Mouse (Mus musculus): ENCODE results near the gene Gins1. TPM values are rescaled to one million over a fixed set of nuclear protein-coding genes. Genes with fewer than 3 reads are reported as not detected.

The Gins1 gene
- polyA plus RNA-seq (2014; fragmentation: Nextera tagmentation; extraction: Ambion mirVana) = 36.8 and 50.3 TPM in 2 replicates

- H3K9me3 ChIP-seq (replicated peaks; ENCODE audit: control insufficient read depth, low read length) = no peaks in the 10 kb centered on the region
- DNase-seq (ENCODE audit: low spot score) (no peak), ATAC-seq (no peak; the same call in 1 of the 2 replicates)
- H3K9ac ChIP-seq (ENCODE audit: low read length) = peak within 1 kb of the TSS; percentile 94
- H3K36me3 ChIP-seq (ENCODE audit: control insufficient read depth, insufficient read depth, low read length) = 0 out of 2 replicates have a peak, but pooled peaks cover 7% of the 10 kb centered on the region
- peak within 1 kb of the TSS; percentile 79 for H3K4me2 ChIP-seq (ENCODE audit: low read length)
- WGBS = 41% methylated on average over 9 of the region's 9 CpGs
- peak within 1 kb of the TSS; percentile 79 for H3K27ac ChIP-seq (ENCODE audit: low read depth, low read length)
- no peaks in the 10 kb centered on the region for H3K27me3 ChIP-seq (replicated peaks; ENCODE audit: control insufficient read depth, insufficient read depth, low read length)
- peaks cover 12% of the 10 kb centered on the region for H3K4me1 ChIP-seq (ENCODE audit: control insufficient read depth, insufficient read depth, low read length)
- peak within 1 kb of the TSS; percentile 86 for H3K4me3 ChIP-seq (ENCODE audit: low read depth, low read length)
Observed at GRCm38 (mm10) chr2:150904936-150905450, at the start of gene Gins1. TSS of gene Gins1 (plus strand) at chr2:150905400.

- H3K9me3 ChIP-seq (replicated peaks; ENCODE audit: control insufficient read depth, low read length) = no peaks in the 10 kb centered on the region
- no peak overlapping the region for H3K9ac ChIP-seq (ENCODE audit: low read length)
- DNase-seq (ENCODE audit: low spot score) (no peak), ATAC-seq (no peak)
- no peaks in the 10 kb centered on the region for H3K4me1 ChIP-seq (ENCODE audit: control insufficient read depth, insufficient read depth, low read length)
- H3K27ac ChIP-seq (ENCODE audit: low read depth, low read length) = no peak overlapping the region
- no peaks in the 10 kb centered on the region for H3K27me3 ChIP-seq (replicated peaks; ENCODE audit: control insufficient read depth, insufficient read depth, low read length)
- no peaks in the 10 kb centered on the region for H3K36me3 ChIP-seq (ENCODE audit: control insufficient read depth, insufficient read depth, low read length)
- H3K4me2 ChIP-seq (ENCODE audit: low read length) = no peak overlapping the region
- no peak overlapping the region for H3K4me3 ChIP-seq (ENCODE audit: low read depth, low read length)
- WGBS = 94% methylated on average over 9 of the region's 9 CpGs
Observed at GRCm38 (mm10) chr2:150858724-150859487, 46.3 kb upstream of the Gins1 start.

- Histone ChIP-seq H3K4me1 (ENCODE audit: control insufficient read depth, insufficient read depth, low read length) (no peaks in the 10 kb centered on the region), H3K9me3 (replicated peaks; ENCODE audit: control insufficient read depth, low read length) (no peaks in the 10 kb centered on the region), H3K4me3 (ENCODE audit: low read depth, low read length) (no peak overlapping the region), H3K27me3 (replicated peaks; ENCODE audit: control insufficient read depth, insufficient read depth, low read length) (no peaks in the 10 kb centered on the region), H3K9ac (ENCODE audit: low read length) (no peak overlapping the region), H3K4me2 (ENCODE audit: low read length) (no peak overlapping the region), H3K36me3 (ENCODE audit: control insufficient read depth, insufficient read depth, low read length) (no peaks in the 10 kb centered on the region), H3K27ac (ENCODE audit: low read depth, low read length) (no peak overlapping the region)
- WGBS = 86% methylated on average over 11 of the region's 11 CpGs
- DNase-seq (ENCODE audit: low spot score) = no peak
- ATAC-seq = no peak
Observed at GRCm38 (mm10) chr2:150859709-150860470, 45.3 kb upstream of the Gins1 start.

- no peak overlapping the region for H3K4me2 ChIP-seq (ENCODE audit: low read length)
- no peak for ATAC-seq
- WGBS = 88% methylated on average over 2 of the region's 2 CpGs
- no peaks in the 10 kb centered on the region for H3K9me3 ChIP-seq (replicated peaks; ENCODE audit: control insufficient read depth, low read length)
- H3K36me3 ChIP-seq (ENCODE audit: control insufficient read depth, insufficient read depth, low read length) = no peaks in the 10 kb centered on the region
- H3K9ac ChIP-seq (ENCODE audit: low read length) = no peak overlapping the region
- H3K4me3 ChIP-seq (ENCODE audit: low read depth, low read length) = no peak overlapping the region
- DNase-seq (ENCODE audit: low spot score) = no peak
- no peak overlapping the region for H3K27ac ChIP-seq (ENCODE audit: low read depth, low read length)
- no peaks in the 10 kb centered on the region for H3K27me3 ChIP-seq (replicated peaks; ENCODE audit: control insufficient read depth, insufficient read depth, low read length)
- no peaks in the 10 kb centered on the region for H3K4me1 ChIP-seq (ENCODE audit: control insufficient read depth, insufficient read depth, low read length)
Observed at GRCm38 (mm10) chr2:150861128-150861527, 44.1 kb upstream of the Gins1 start.

GRCm38 (mm10) chr2:150867021-150867420 is 38.2 kb upstream of the Gins1 start:
- WGBS = 93% methylated on average over 2 of the region's 2 CpGs
- H3K4me1 ChIP-seq (ENCODE audit: control insufficient read depth, insufficient read depth, low read length) = no peaks in the 10 kb centered on the region
- H3K36me3 ChIP-seq (ENCODE audit: control insufficient read depth, insufficient read depth, low read length) = no peaks in the 10 kb centered on the region
- H3K27me3 ChIP-seq (replicated peaks; ENCODE audit: control insufficient read depth, insufficient read depth, low read length) = no peaks in the 10 kb centered on the region
- no peak overlapping the region for H3K27ac ChIP-seq (ENCODE audit: low read depth, low read length)
- ATAC-seq (no peak), DNase-seq (ENCODE audit: low spot score) (no peak)
- no peak overlapping the region for H3K9ac ChIP-seq (ENCODE audit: low read length)
- no peak overlapping the region for H3K4me3 ChIP-seq (ENCODE audit: low read depth, low read length)
- no peaks in the 10 kb centered on the region for H3K9me3 ChIP-seq (replicated peaks; ENCODE audit: control insufficient read depth, low read length)
- no peak overlapping the region for H3K4me2 ChIP-seq (ENCODE audit: low read length)

GRCm38 (mm10) chr2:150869446-150869845 is 35.8 kb upstream of the Gins1 start:
- 95% methylated on average over 1 of the region's 1 CpGs for WGBS
- no peak overlapping the region for H3K9ac ChIP-seq (ENCODE audit: low read length)
- no peaks in the 10 kb centered on the region for H3K9me3 ChIP-seq (replicated peaks; ENCODE audit: control insufficient read depth, low read length)
- no peaks in the 10 kb centered on the region for H3K4me1 ChIP-seq (ENCODE audit: control insufficient read depth, insufficient read depth, low read length)
- H3K27me3 ChIP-seq (replicated peaks; ENCODE audit: control insufficient read depth, insufficient read depth, low read length) = no peaks in the 10 kb centered on the region
- H3K4me3 ChIP-seq (ENCODE audit: low read depth, low read length) = no peak overlapping the region
- ATAC-seq = no peak
- no peak overlapping the region for H3K27ac ChIP-seq (ENCODE audit: low read depth, low read length)
- H3K4me2 ChIP-seq (ENCODE audit: low read length) = no peak overlapping the region
- no peaks in the 10 kb centered on the region for H3K36me3 ChIP-seq (ENCODE audit: control insufficient read depth, insufficient read depth, low read length)
- no peak for DNase-seq (ENCODE audit: low spot score)

GRCm38 (mm10) chr2:150874508-150874907 is 30.7 kb upstream of the Gins1 start:
- ATAC-seq (no peak), DNase-seq (ENCODE audit: low spot score) (no peak)
- no peaks in the 10 kb centered on the region for H3K27me3 ChIP-seq (replicated peaks; ENCODE audit: control insufficient read depth, insufficient read depth, low read length)
- H3K9me3 ChIP-seq (replicated peaks; ENCODE audit: control insufficient read depth, low read length) = no peaks in the 10 kb centered on the region
- no peaks in the 10 kb centered on the region for H3K4me1 ChIP-seq (ENCODE audit: control insufficient read depth, insufficient read depth, low read length)
- no peak overlapping the region for H3K9ac ChIP-seq (ENCODE audit: low read length)
- H3K36me3 ChIP-seq (ENCODE audit: control insufficient read depth, insufficient read depth, low read length) = no peaks in the 10 kb centered on the region
- no peak overlapping the region for H3K4me2 ChIP-seq (ENCODE audit: low read length)
- H3K27ac ChIP-seq (ENCODE audit: low read depth, low read length) = no peak overlapping the region
- WGBS = 93% methylated on average over 1 of the region's 1 CpGs
- H3K4me3 ChIP-seq (ENCODE audit: low read depth, low read length) = no peak overlapping the region

GRCm38 (mm10) chr2:150875226-150875625 is 30.0 kb upstream of the Gins1 start:
- Histone ChIP-seq H3K27me3 (replicated peaks; ENCODE audit: control insufficient read depth, insufficient read depth, low read length) (no peaks in the 10 kb centered on the region), H3K9ac (ENCODE audit: low read length) (no peak overlapping the region), H3K4me1 (ENCODE audit: control insufficient read depth, insufficient read depth, low read length) (no peaks in the 10 kb centered on the region), H3K36me3 (ENCODE audit: control insufficient read depth, insufficient read depth, low read length) (no peaks in the 10 kb centered on the region), H3K27ac (ENCODE audit: low read depth, low read length) (no peak overlapping the region), H3K9me3 (replicated peaks; ENCODE audit: control insufficient read depth, low read length) (no peaks in the 10 kb centered on the region), H3K4me3 (ENCODE audit: low read depth, low read length) (no peak overlapping the region), H3K4me2 (ENCODE audit: low read length) (no peak overlapping the region)
- ATAC-seq (no peak), DNase-seq (ENCODE audit: low spot score) (no peak)
- whole genome bisulfite sequencing = 98% methylated on average over 1 of the region's 1 CpGs

GRCm38 (mm10) chr2:150877561-150877960 is 27.6 kb upstream of the Gins1 start:
- H3K4me1 ChIP-seq (ENCODE audit: control insufficient read depth, insufficient read depth, low read length) = no peaks in the 10 kb centered on the region
- H3K4me3 ChIP-seq (ENCODE audit: low read depth, low read length) = no peak overlapping the region
- no peak overlapping the region for H3K4me2 ChIP-seq (ENCODE audit: low read length)
- H3K27ac ChIP-seq (ENCODE audit: low read depth, low read length) = no peak overlapping the region
- H3K36me3 ChIP-seq (ENCODE audit: control insufficient read depth, insufficient read depth, low read length) = no peaks in the 10 kb centered on the region
- no peak overlapping the region for H3K9ac ChIP-seq (ENCODE audit: low read length)
- H3K9me3 ChIP-seq (replicated peaks; ENCODE audit: control insufficient read depth, low read length) = no peaks in the 10 kb centered on the region
- WGBS = 87% methylated on average over 4 of the region's 4 CpGs
- H3K27me3 ChIP-seq (replicated peaks; ENCODE audit: control insufficient read depth, insufficient read depth, low read length) = no peaks in the 10 kb centered on the region
- ATAC-seq (no peak), DNase-seq (ENCODE audit: low spot score) (no peak)
